9 mouse cellular contexts compared by ENCODE assay signal in the genomic region with DNA sequence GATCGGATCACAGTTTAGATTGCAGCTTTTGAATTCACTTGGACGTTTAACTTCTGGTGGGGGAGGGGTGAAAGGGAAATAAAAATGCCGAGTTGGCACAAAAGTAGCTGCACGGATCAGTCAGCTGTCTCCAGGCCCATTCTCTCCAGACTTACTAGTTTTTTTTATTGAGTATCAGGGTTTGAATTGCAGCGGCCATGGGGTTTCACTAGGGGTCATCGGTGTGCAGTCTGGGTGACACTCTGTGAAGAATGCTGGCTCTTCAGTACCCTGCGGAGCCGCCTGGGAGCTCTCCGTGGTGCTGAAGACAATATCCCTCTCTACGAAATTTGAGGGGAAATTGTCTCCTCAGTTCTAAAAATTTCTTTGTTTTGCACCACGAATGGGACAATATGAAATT. TPM values are rescaled to one million over a fixed set of nuclear protein-coding genes. Genes with fewer than 3 reads are reported as not detected.
A peak's percentile ranks its signal among the peaks of the same experiment; 100 is the strongest.
DNase-seq lines count a peak whose midpoint lies in the region; ATAC-seq and TF ChIP-seq lines count a peak whose summit lies in the region.
"Had no signal": no experiment of that assay in that cellular context is flagged by ENCODE, and none has a peak within 500 bp of the region (broad histone marks: within the 10 kb centered on the region; RNA-seq: fewer than 3 reads in every experiment).

No protein-coding gene starts in this region.

- H3K4me3 ChIP-seq in thymus, adult 2 months (ENCODE audit: control insufficient read depth, insufficient read depth, low read length), result no peak overlapping the region
- H3K4me3 ChIP-seq in heart, embryonic 14.5 days (ENCODE audit: control insufficient read depth in 1 of 2, insufficient read depth in 1 of 2, low read depth in 1 of 2, low read length in 2 of 2), result no peak overlapping the region
- H3K4me3 ChIP-seq in kidney, embryonic 16.5 days (ENCODE audit: low read length), result no peak overlapping the region
- H3K4me3 ChIP-seq: erythroblast, embryonic 14.5 days had no signal

- DNase-seq in thymus, adult 2 months, result peak; percentile 9
- no peak for DNase-seq in thymus, adult 18-20 months
- DNase-seq in cerebellum, postnatal 14 days, result peak; percentile 50 to 59
- DNase-seq in mesoderm, embryonic 11.5 days (ENCODE audit: low read depth, low spot score), result peak; percentile 87
- peak; percentile 14 for DNase-seq in thymus, postnatal 25 days

- H3K9me3 ChIP-seq in heart, embryonic 14.5 days (ENCODE audit: control insufficient read depth, low read length), result no peaks in the 10 kb centered on the region
- H3K9me3 ChIP-seq in kidney, embryonic 16.5 days (ENCODE audit: low read length), result no peaks in the 10 kb centered on the region

- TF ChIP-seq CTCF in thymus, adult 2 months (IDR thresholded peaks at IDR 0.05; ENCODE audit: borderline replicate concordance, control insufficient read depth, extremely low read depth, insufficient read depth, low read length, poor library complexity), result no peak

- H3K27ac ChIP-seq in thymus, adult 2 months (ENCODE audit: control insufficient read depth, insufficient read depth, low read length), result no peak overlapping the region
- H3K27ac ChIP-seq in heart, embryonic 14.5 days (replicated peaks in 1 of 2; ENCODE audit: control insufficient read depth in 1 of 2, insufficient read depth in 1 of 2, low read depth in 2 of 2, low read length in 2 of 2), result no peak overlapping the region
- no peak overlapping the region for H3K27ac ChIP-seq in kidney, embryonic 16.5 days (ENCODE audit: low read length)

- TF ChIP-seq POLR2A in thymus, adult 2 months (IDR thresholded peaks at IDR 0.05; ENCODE audit: control insufficient read depth, extremely low read depth, insufficient read depth, low read length, poor library complexity), result no peak

- no peaks in the 10 kb centered on the region for H3K27me3 ChIP-seq in thymus, adult 2 months (ENCODE audit: control insufficient read depth, insufficient read depth, low read length)
- H3K27me3 ChIP-seq in heart, embryonic 14.5 days (ENCODE audit: control insufficient read depth, insufficient read depth, low read length), result no peaks in the 10 kb centered on the region
- no peaks in the 10 kb centered on the region for H3K27me3 ChIP-seq in kidney, embryonic 16.5 days (ENCODE audit: insufficient read depth, low read length)

- ATAC-seq in heart, embryonic 14.5 days (ENCODE audit: insufficient number of reproducible peaks, insufficient read depth, low FRiP score, low read depth), result 0 out of 2 replicates have a peak, but pooled peaks have one; percentile 39
- peak; percentile 90; the same call in 1 of the 2 replicates for ATAC-seq in kidney, embryonic 16.5 days (ENCODE audit: low FRiP score, low TSS enrichment)
- no peak for ATAC-seq in erythroid progenitor cell, adult 5-6 weeks (replicated peaks; ENCODE audit: low FRiP score, poor library complexity, severe bottlenecking)

- no peaks in the 10 kb centered on the region for H3K4me1 ChIP-seq in thymus, adult 2 months (replicated peaks; ENCODE audit: control insufficient read depth, insufficient read depth, low read length)
- no peaks in the 10 kb centered on the region for H3K4me1 ChIP-seq in heart, embryonic 14.5 days (ENCODE audit: control insufficient read depth in 2 of 2, insufficient read depth in 2 of 2, low read length in 2 of 2)
- no peaks in the 10 kb centered on the region for H3K4me1 ChIP-seq in kidney, embryonic 16.5 days (ENCODE audit: insufficient read depth, low read length)

- WGBS in thymus, adult 2 months, result 14% methylated on average over 11 of the region's 11 CpGs
- 8% methylated on average over 11 of the region's 11 CpGs for WGBS in heart, embryonic 14.5 days
- 10% methylated on average over 11 of the region's 11 CpGs for WGBS in kidney, embryonic 16.5 days

- H3K36me3 ChIP-seq in thymus, adult 2 months (ENCODE audit: control insufficient read depth, insufficient read depth, low read length), result no peaks in the 10 kb centered on the region
- no peaks in the 10 kb centered on the region for H3K36me3 ChIP-seq in heart, embryonic 14.5 days (ENCODE audit: control insufficient read depth, insufficient read depth, low read length)
- no peaks in the 10 kb centered on the region for H3K36me3 ChIP-seq in kidney, embryonic 16.5 days (ENCODE audit: insufficient read depth, low read length)

- no peak overlapping the region for H3K9ac ChIP-seq in heart, embryonic 14.5 days (ENCODE audit: low read length)
- H3K9ac ChIP-seq in kidney, embryonic 16.5 days (replicated peaks; ENCODE audit: low read length), result no peak overlapping the region

- no peak overlapping the region for H3K4me2 ChIP-seq in heart, embryonic 14.5 days (ENCODE audit: low read length)
- no peak overlapping the region for H3K4me2 ChIP-seq in kidney, embryonic 16.5 days (replicated peaks; ENCODE audit: low read depth, low read length)

RNA-seq across cellular contexts. Expression of gene Nrxn3, which starts 13.5 kb away (rescaled TPM):
- polyA plus RNA-seq in thymus, adult 2 months (2012; rRNA removed), result 0.19 and 0.26 TPM in 2 replicates
- 1.7 and 2.2 TPM in 2 replicates for polyA plus RNA-seq in heart, embryonic 14.5 days (2014; fragmentation: Nextera tagmentation; extraction: Ambion mirVana)
- 5.1 and 7.3 TPM in 2 replicates for polyA plus RNA-seq in kidney, embryonic 16.5 days (2015; fragmentation: Nextera tagmentation; extraction: Ambion mirVana)
- not detected in 2 replicates for total RNA-seq in erythroid progenitor cell, adult 5-6 weeks (2015; ENCODE audit: low replicate concordance)
- total RNA-seq in erythroid progenitor cell, adult 5-6 weeks (2017; ENCODE audit: low replicate concordance), result not detected in 2 replicates
- polyA plus RNA-seq: erythroblast, embryonic 14.5 days had no signal

Comparison
In these comparisons a context has a peak if more than half of its experiments do, and no peak if none do; other contexts are left out.
1. DNase-seq: peak in thymus, adult 2 months (single experiment), cerebellum, postnatal 14 days (2 of 2), mesoderm, embryonic 11.5 days (single experiment) and thymus, postnatal 25 days (single experiment); none in thymus, adult 18-20 months (0 of 2).